Comparison of ENCODE assay signal across 14 mouse cellular contexts in genomic region chr13:15845806-15846205, GRCm38 (mm10).
DNase-seq lines count a peak whose midpoint lies in the region; ATAC-seq and TF ChIP-seq lines count a peak whose summit lies in the region.
"Had no signal": no experiment of that assay in that cellular context is flagged by ENCODE, and none has a peak within 500 bp of the region (broad histone marks: within the 10 kb centered on the region; RNA-seq: fewer than 3 reads in every experiment).

No protein-coding gene starts in this region.

- peaks cover 2% of the 10 kb centered on the region; the same call in 1 of the 2 replicates for H3K4me1 ChIP-seq in bone marrow, adult 2 months (ENCODE audit: control insufficient read depth, insufficient read depth, low read length)
- H3K4me1 ChIP-seq in stomach, postnatal 0 days (replicated peaks; ENCODE audit: control insufficient read depth, insufficient read depth) = no peaks in the 10 kb centered on the region
- H3K4me1 ChIP-seq: forebrain, embryonic 15.5 days; heart, embryonic 15.5 days; liver, embryonic 13.5 days had no signal

- H3K79me3 ChIP-seq in C2C12 (ENCODE audit: low read depth) = no peaks in the 10 kb centered on the region

- H3K36me3 ChIP-seq in C2C12 (ENCODE audit: control insufficient read depth, insufficient read depth) (no peaks in the 10 kb centered on the region), myocyte (ENCODE audit: control insufficient read depth, insufficient read depth) (no peaks in the 10 kb centered on the region)
- H3K36me3 ChIP-seq in stomach, postnatal 0 days (ENCODE audit: control insufficient read depth, insufficient read depth, low read length) = no peaks in the 10 kb centered on the region
- H3K36me3 ChIP-seq: forebrain, embryonic 15.5 days; heart, embryonic 15.5 days; liver, embryonic 13.5 days had no signal

- H3K27me3 ChIP-seq in C2C12 (ENCODE audit: control insufficient read depth, insufficient read depth, insufficient read length) = no peaks in the 10 kb centered on the region
- no peaks in the 10 kb centered on the region for H3K27me3 ChIP-seq in myocyte (ENCODE audit: control insufficient read depth, insufficient read depth, insufficient read length)
- H3K27me3 ChIP-seq in stomach, postnatal 0 days (ENCODE audit: control insufficient read depth, insufficient read depth, low read length) = no peaks in the 10 kb centered on the region
- H3K27me3 ChIP-seq: forebrain, embryonic 15.5 days; heart, embryonic 15.5 days; liver, embryonic 13.5 days had no signal

- no peak for TF ChIP-seq EP300 in stomach, postnatal 0 days (optimal IDR thresholded peaks at IDR 0.05)

- peak; percentile 90 for DNase-seq in 3T3-L1 (ENCODE audit: low read depth, low spot score)
- DNase-seq in stomach, postnatal 0 days (ENCODE audit: low spot score) = no peak
- no peak for DNase-seq in ovary, adult 18-20 months (ENCODE audit: low spot score)
- DNase-seq in cerebellum, adult 11-12 months = no peak
- DNase-seq: adrenal gland, postnatal 10 days; cerebellum, postnatal 36 days; gastrocnemius, postnatal 36 days; kidney, postnatal 36 days; liver, embryonic 13.5 days had no signal

- H3K4me2 ChIP-seq in myocyte (ENCODE audit: low read depth) = no peak overlapping the region
- H3K4me2 ChIP-seq in stomach, postnatal 0 days (replicated peaks; ENCODE audit: low read depth) = no peak overlapping the region
- H3K4me2 ChIP-seq: forebrain, embryonic 15.5 days; heart, embryonic 15.5 days; liver, embryonic 13.5 days had no signal

- no peak for TF ChIP-seq CTCF in C2C12 (IDR thresholded peaks at IDR 0.05; ENCODE audit: control insufficient read depth, insufficient read depth, insufficient read length)
- no peak for TF ChIP-seq CTCF in bone marrow, adult 2 months (IDR thresholded peaks at IDR 0.05; ENCODE audit: control insufficient read depth, insufficient read depth, low read length)
- TF ChIP-seq CTCF in stomach, postnatal 0 days (IDR thresholded peaks at IDR 0.05; ENCODE audit: low read depth) = no peak

- H3ac ChIP-seq in C2C12 (ENCODE audit: control insufficient read depth, insufficient read length, low read depth) (no peak overlapping the region), myocyte (ENCODE audit: control insufficient read depth, insufficient read length) (no peak overlapping the region)

- H3K4me3 ChIP-seq in C2C12 (ENCODE audit: insufficient read depth, poor library complexity, severe bottlenecking) (no peak overlapping the region), myocyte (no peak overlapping the region)
- H3K4me3 ChIP-seq in bone marrow, adult 2 months (replicated peaks; ENCODE audit: control insufficient read depth, low read depth, low read length) = no peak overlapping the region
- no peak overlapping the region for H3K4me3 ChIP-seq in stomach, postnatal 0 days (ENCODE audit: low read depth, low read length)
- H3K4me3 ChIP-seq: forebrain, embryonic 15.5 days; heart, embryonic 15.5 days; liver, embryonic 13.5 days had no signal

- no peak for ATAC-seq in stomach, postnatal 0 days (ENCODE audit: low FRiP score, low TSS enrichment)
- ATAC-seq: forebrain, embryonic 15.5 days had no signal

- TF ChIP-seq POLR2A in bone marrow, adult 2 months (IDR thresholded peaks at IDR 0.05; ENCODE audit: borderline replicate concordance, control insufficient read depth, low read depth, low read length) = no peak
- no peak for TF ChIP-seq POLR2A in myocyte (IDR thresholded peaks at IDR 0.05; ENCODE audit: insufficient read length, low read depth)

- H3K27ac ChIP-seq in bone marrow, adult 2 months (ENCODE audit: control insufficient read depth, insufficient read depth, low read depth, low read length, poor library complexity) = peak overlapping the region; percentile 1; the same call in 1 of the 2 replicates
- H3K27ac ChIP-seq in stomach, postnatal 0 days (replicated peaks) = no peak overlapping the region
- H3K27ac ChIP-seq: forebrain, embryonic 15.5 days; heart, embryonic 15.5 days; liver, embryonic 13.5 days had no signal

- H3K9ac ChIP-seq in stomach, postnatal 0 days (ENCODE audit: low read length) = no peak overlapping the region
- H3K9ac ChIP-seq: forebrain, embryonic 15.5 days; heart, embryonic 15.5 days; liver, embryonic 13.5 days had no signal

- no peaks in the 10 kb centered on the region for H3K9me3 ChIP-seq in stomach, postnatal 0 days (ENCODE audit: control insufficient read depth, low read length)
- H3K9me3 ChIP-seq: forebrain, embryonic 15.5 days; heart, embryonic 15.5 days; liver, embryonic 13.5 days had no signal

- H3K79me2 ChIP-seq in C2C12 (ENCODE audit: control insufficient read depth, insufficient read depth) (no peaks in the 10 kb centered on the region), myocyte (ENCODE audit: control insufficient read depth, insufficient read depth) (no peaks in the 10 kb centered on the region)

TF ChIP-seq in C2C12, 6 proteins besides CTCF, POLR2A, EP300 and RAD21:
- TF ChIP-seq MAX (IDR thresholded peaks at IDR 0.05) = no peak
- peak; percentile 90 for TF ChIP-seq USF1 (IDR thresholded peaks at IDR 0.05; ENCODE audit: low read depth)

TF ChIP-seq in myocyte, 11 proteins besides CTCF, POLR2A, EP300 and RAD21:
- TF ChIP-seq USF1 (IDR thresholded peaks at IDR 0.05; ENCODE audit: low read depth) (peak; percentile 91), MYOD1 (IDR thresholded peaks at IDR 0.05; ENCODE audit: control insufficient read depth in 1 of 3, insufficient read length in 2 of 3, low read depth in 2 of 3) (no peak)
